Mouse (Mus musculus) G1E (cell line): ENCODE data around the gene Rcn1. TPM values are rescaled to one million over a fixed set of nuclear protein-coding genes. Genes with fewer than 3 reads are reported as not detected.

Source experiments
- ATAC-seq: 2 replicates; pipeline ENCODE4 v1.8.0; 2016; ENCODE audit warnings: mild to moderate bottlenecking; ENCODE audit not compliant: insufficient number of reproducible peaks, poor library complexity, low FRiP score, severe bottlenecking; ENCODE audit errors: extremely low read depth
- DNase-seq: peaks from one replicate; pipeline ENCODE4 v3.0.0; 2012; ENCODE audit warnings: low spot score
- H3K27me3 ChIP-seq: 2 replicates; pipeline ENCODE4 v1.6.1; 2012; ENCODE audit warnings: mild to moderate bottlenecking, low read length, inconsistent platforms; ENCODE audit not compliant: insufficient read depth
- H3K36me3 ChIP-seq: replicated peaks from 2 replicates; pipeline ENCODE3; 2012; ENCODE audit warnings: mild to moderate bottlenecking, inconsistent platforms
- H3K4me1 ChIP-seq: 2 replicates; pipeline ENCODE4 v1.6.1; 2012; ENCODE audit warnings: low read depth, low read length, inconsistent platforms, mixed read lengths; ENCODE audit not compliant: insufficient read depth
- H3K4me3 ChIP-seq: 2 replicates; pipeline ENCODE4 v1.5.1; 2012; ENCODE audit warnings: low read depth, mild to moderate bottlenecking, inconsistent platforms, low read length, moderate library complexity, mixed read lengths
- H3K9me3 ChIP-seq: replicated peaks from 2 replicates; pipeline ENCODE4 v1.6.1; 2012; ENCODE audit warnings: inconsistent platforms
- CTCF ChIP-seq: IDR thresholded peaks from 2 replicates; pipeline ENCODE4 v1.5.1; 2012; ENCODE audit warnings: low read depth, low read length, inconsistent platforms, mixed read lengths
- GATA1 ChIP-seq: IDR thresholded peaks from 2 replicates; pipeline ENCODE4 v1.6.1; 2012; ENCODE audit warnings: borderline replicate concordance, low read length, inconsistent platforms, mixed read lengths
- GATA2 ChIP-seq: IDR thresholded peaks from 2 replicates; pipeline ENCODE4 v1.6.1; 2012; ENCODE audit warnings: low read depth, low read length, inconsistent platforms, borderline replicate concordance
- POLR2AphosphoS5 ChIP-seq: IDR thresholded peaks from 2 replicates; pipeline ENCODE4 v1.6.1; 2012; ENCODE audit warnings: low read depth, low read length, inconsistent platforms; ENCODE audit not compliant: insufficient replicate concordance
- TAL1 ChIP-seq: conservative IDR thresholded peaks from 2 replicates; pipeline ENCODE4 v1.6.1; 2012; ENCODE audit warnings: low read depth, low read length, inconsistent platforms, mixed read lengths
- polyA plus RNA-seq: library from polyadenylated mRNA; stranded (reverse); fragments of >175 nt; gene quantifications from 2 replicates; pipeline ENCODE4 v1.2.3, GENCODE M21; 2012
- total RNA-seq, 2 experiments: library from RNA; stranded (forward) in 1 of 2; stranded (reverse) in 1 of 2; fragments of 200-1000 nt in 1 of 2; fragments of >200 nt in 1 of 2; fragmentation: Nextera tagmentation in 1 of 2; gene quantifications; 2 replicates each; pipeline ENCODE4 v1.2.3; 2014 to 2017

Rcn1 gene
- total and polyA plus RNA-seq, 3 experiments, result 2.5 to 23.6 (median 7.4) TPM

GRCm38 (mm10) chr2:105370240-105370639 lies 28.9 kb downstream of the Rcn1 start:
- H3K9me3 ChIP-seq, result no peaks in the 10 kb centered on the region
- H3K4me3 ChIP-seq, result no peak overlapping the region
- H3K4me1 ChIP-seq, result no peaks in the 10 kb centered on the region
- ATAC-seq, result no peak
- TF ChIP-seq POLR2AphosphoS5 (no peak), CTCF (no peak), GATA1 (no peak), TAL1 (no peak), GATA2 (no peak)
- no peaks in the 10 kb centered on the region for H3K36me3 ChIP-seq
- H3K27me3 ChIP-seq, result peaks cover 23% of the 10 kb centered on the region
- DNase-seq, result no peak

- no peaks in the 10 kb centered on the region for H3K9me3 ChIP-seq
- H3K36me3 ChIP-seq, result no peaks in the 10 kb centered on the region
- no peak for ATAC-seq
- no peaks in the 10 kb centered on the region for H3K4me1 ChIP-seq
- H3K4me3 ChIP-seq, result no peak overlapping the region
- DNase-seq, result no peak
- H3K27me3 ChIP-seq, result peaks cover 13% of the 10 kb centered on the region; the same call in 1 of the 2 replicates
- no peak for TF ChIP-seq POLR2AphosphoS5
These were observed 31.5 kb downstream of the Rcn1 start for GRCm38 (mm10) chr2:105367623-105368022.

- Histone ChIP-seq H3K9me3 (no peaks in the 10 kb centered on the region), H3K36me3 (no peaks in the 10 kb centered on the region), H3K27me3 (no peaks in the 10 kb centered on the region), H3K4me1 (no peaks in the 10 kb centered on the region), H3K4me3 (no peak overlapping the region)
- TF ChIP-seq POLR2AphosphoS5, result no peak
- no peak for TF ChIP-seq GATA1
- TF ChIP-seq CTCF, result no peak
- no peak for TF ChIP-seq GATA2
- no peak for TF ChIP-seq TAL1
- ATAC-seq (no peak), DNase-seq (no peak)
These were observed 41.1 kb downstream of the Rcn1 start for GRCm38 (mm10) chr2:105358040-105358439.

- no peak overlapping the region for H3K4me3 ChIP-seq
- no peaks in the 10 kb centered on the region for H3K36me3 ChIP-seq
- ATAC-seq (no peak), DNase-seq (no peak)
- no peaks in the 10 kb centered on the region for H3K4me1 ChIP-seq
- no peaks in the 10 kb centered on the region for H3K27me3 ChIP-seq
- H3K9me3 ChIP-seq, result no peaks in the 10 kb centered on the region
- TF ChIP-seq POLR2AphosphoS5 (no peak), GATA2 (no peak), GATA1 (no peak), TAL1 (no peak), CTCF (no peak)
These were observed 42.3 kb downstream of the Rcn1 start for GRCm38 (mm10) chr2:105356791-105357190.

GRCm38 (mm10) chr2:105348886-105349285 lies 50.2 kb downstream of the Rcn1 start:
- H3K27me3 ChIP-seq, result no peaks in the 10 kb centered on the region
- TF ChIP-seq CTCF (no peak), TAL1 (no peak), POLR2AphosphoS5 (no peak), GATA2 (no peak), GATA1 (no peak)
- H3K4me3 ChIP-seq, result no peak overlapping the region
- no peaks in the 10 kb centered on the region for H3K9me3 ChIP-seq
- H3K4me1 ChIP-seq, result no peaks in the 10 kb centered on the region
- no peak for DNase-seq
- no peaks in the 10 kb centered on the region for H3K36me3 ChIP-seq
- ATAC-seq, result no peak

- TF ChIP-seq GATA1 (no peak), TAL1 (no peak)
- ATAC-seq (no peak), DNase-seq (no peak)
- no peaks in the 10 kb centered on the region; the same call in 1 of the 2 replicates for H3K27me3 ChIP-seq
- no peaks in the 10 kb centered on the region for H3K36me3 ChIP-seq
- no peaks in the 10 kb centered on the region for H3K4me1 ChIP-seq
- no peak overlapping the region for H3K4me3 ChIP-seq
- H3K9me3 ChIP-seq, result no peaks in the 10 kb centered on the region
These were observed 59.1 kb downstream of the Rcn1 start for GRCm38 (mm10) chr2:105339993-105340392.
